Mouse (Mus musculus) heart, adult 2 months (tissue): ENCODE data around the gene Derl3.

Experiments used
- CTCF ChIP-seq: fragments of 200-600 bp; IDR thresholded peaks from 2 replicates; pipeline ENCODE4 v1.8.1; 2022; ENCODE audit warnings: antibody characterized with exemption, mild to moderate bottlenecking, moderate library complexity
- EP300 ChIP-seq: fragments of 200-500 bp; IDR thresholded peaks from 2 replicates; pipeline ENCODE4 v1.6.1; 2011; ENCODE audit warnings: low read depth, low read length, control low read depth; ENCODE audit not compliant: insufficient read depth
- POLR2A ChIP-seq: fragments of 200-500 bp; IDR thresholded peaks from 2 replicates; pipeline ENCODE4 v1.6.1; 2011; ENCODE audit warnings: mild to moderate bottlenecking, low read depth, low read length, control low read depth; ENCODE audit not compliant: insufficient read depth

DNA sequence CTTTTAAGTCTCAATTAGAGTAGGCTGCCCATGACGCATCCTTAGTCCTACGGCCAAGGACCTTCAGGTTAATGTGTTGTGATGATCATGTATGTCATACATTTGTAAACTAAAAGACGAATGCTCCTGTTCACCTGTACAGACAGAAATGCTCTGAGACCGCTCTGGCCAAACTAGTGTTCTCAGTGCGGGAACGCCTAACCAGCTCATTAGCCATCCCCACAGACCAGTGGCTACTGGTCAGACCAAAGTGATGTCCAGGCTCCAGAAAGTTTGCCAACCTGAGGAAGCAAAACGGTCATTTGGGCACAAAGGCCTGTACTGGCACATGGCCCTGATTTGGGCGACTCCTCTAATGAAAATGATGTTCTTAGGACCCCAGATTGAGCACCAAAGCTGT, 8.5 kb upstream of the Derl3 start:
- no peak for TF ChIP-seq CTCF
- TF ChIP-seq POLR2A: no peak
- TF ChIP-seq EP300: no peak
